Mouse (Mus musculus): Measurements from ENCODE around the gene Dvl2. TPM values are rescaled to one million over a fixed set of nuclear protein-coding genes. Genes with fewer than 3 reads are reported as not detected.
A peak's percentile ranks its signal among the peaks of the same experiment; 100 is the strongest.

Gene Dvl2
- total and polyA plus RNA-seq, 3 experiments: 32.7 to 71.8 (median 49.6) TPM

DNA sequence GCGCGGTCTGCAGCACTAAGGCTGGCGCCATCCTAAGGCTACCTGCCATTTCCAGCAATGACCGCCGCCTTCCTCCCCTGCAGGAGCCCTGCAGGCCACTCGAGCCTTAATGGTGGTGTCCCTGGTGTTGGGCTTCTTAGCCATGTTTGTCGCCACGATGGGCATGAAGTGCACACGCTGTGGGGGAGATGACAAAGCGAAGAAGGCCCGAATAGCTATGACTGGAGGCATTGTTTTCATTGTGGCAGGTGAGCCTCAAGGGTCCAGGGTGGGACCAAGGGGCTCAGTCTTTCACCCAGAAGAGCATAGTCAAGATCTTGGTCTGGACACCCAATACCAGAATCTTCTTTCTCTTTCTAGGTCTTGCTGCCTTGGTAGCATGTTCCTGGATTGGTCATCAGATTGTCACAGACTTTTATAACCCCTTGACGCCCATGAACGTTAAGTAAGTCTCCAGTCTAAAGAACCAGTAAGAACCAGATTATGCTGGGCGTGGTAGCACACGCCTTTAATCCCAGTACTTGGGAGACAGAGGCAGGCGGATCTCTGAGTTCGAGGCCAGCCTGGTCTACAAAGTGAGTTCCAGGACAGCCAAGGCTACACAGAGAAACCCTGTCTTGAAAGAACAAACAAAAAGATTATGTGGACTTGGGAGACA is 33.4 kb upstream of the Dvl2 start:
- Histone ChIP-seq H3K27me3 (ENCODE audit: insufficient read depth, low read length) (peaks cover 21% of the 10 kb centered on the region), H3K9me3 (replicated peaks) (peaks cover 19% of the 10 kb centered on the region), H3K4me1 (ENCODE audit: insufficient read depth, low read depth, low read length) (peaks cover 9% of the 10 kb centered on the region), H3K36me3 (replicated peaks) (peaks cover 45% of the 10 kb centered on the region), H3K4me3 (ENCODE audit: low read depth, low read length) (peak overlapping the region; percentile 46)
- no peak for DNase-seq (ENCODE audit: low spot score)
- TF ChIP-seq TAL1 (conservative IDR thresholded peaks at IDR 0.05; ENCODE audit: low read depth, low read length) (no peak), GATA2 (IDR thresholded peaks at IDR 0.05; ENCODE audit: borderline replicate concordance, low read depth, low read length) (no peak), POLR2AphosphoS5 (IDR thresholded peaks at IDR 0.05; ENCODE audit: insufficient replicate concordance, low read depth, low read length) (no peak), CTCF (IDR thresholded peaks at IDR 0.05; ENCODE audit: low read depth, low read length) (no peak), GATA1 (IDR thresholded peaks at IDR 0.05; ENCODE audit: borderline replicate concordance, low read length) (no peak)
- ATAC-seq (ENCODE audit: extremely low read depth, insufficient number of reproducible peaks, low FRiP score, poor library complexity, severe bottlenecking): no peak

DNA sequence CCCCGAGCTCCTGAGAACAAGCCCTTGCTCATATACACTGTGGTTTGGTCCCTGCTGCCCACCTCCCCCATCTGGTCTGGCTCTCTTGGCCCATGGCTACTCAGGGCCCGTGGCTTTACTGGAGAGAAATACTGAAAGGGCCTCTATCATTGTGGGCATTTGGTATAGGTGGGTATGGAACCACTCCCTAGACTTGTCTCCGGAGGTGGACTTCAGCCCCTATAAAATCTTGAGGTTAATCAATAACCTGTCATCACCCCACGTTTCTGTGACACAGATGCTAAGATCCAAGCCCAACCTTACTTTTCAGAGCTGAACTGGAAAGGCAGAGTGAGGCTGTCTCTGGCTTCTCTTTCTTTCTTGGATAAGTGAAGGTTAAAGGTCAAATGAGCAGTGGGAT is 31.6 kb upstream of the Dvl2 start:
- TF ChIP-seq GATA1 (IDR thresholded peaks at IDR 0.05; ENCODE audit: borderline replicate concordance, low read length) (no peak), CTCF (IDR thresholded peaks at IDR 0.05; ENCODE audit: low read depth, low read length) (no peak), POLR2AphosphoS5 (IDR thresholded peaks at IDR 0.05; ENCODE audit: insufficient replicate concordance, low read depth, low read length) (no peak)
- ATAC-seq (ENCODE audit: extremely low read depth, insufficient number of reproducible peaks, low FRiP score, poor library complexity, severe bottlenecking) (no peak), DNase-seq (ENCODE audit: low spot score) (no peak)
- Histone ChIP-seq H3K36me3 (replicated peaks) (peaks cover 63% of the 10 kb centered on the region), H3K27me3 (ENCODE audit: insufficient read depth, low read length) (peaks cover 15% of the 10 kb centered on the region), H3K4me1 (ENCODE audit: insufficient read depth, low read depth, low read length) (peaks cover 4% of the 10 kb centered on the region; the same call in 1 of the 2 replicates), H3K9me3 (replicated peaks) (peaks cover 19% of the 10 kb centered on the region), H3K4me3 (ENCODE audit: low read depth, low read length) (no peak overlapping the region)

DNA sequence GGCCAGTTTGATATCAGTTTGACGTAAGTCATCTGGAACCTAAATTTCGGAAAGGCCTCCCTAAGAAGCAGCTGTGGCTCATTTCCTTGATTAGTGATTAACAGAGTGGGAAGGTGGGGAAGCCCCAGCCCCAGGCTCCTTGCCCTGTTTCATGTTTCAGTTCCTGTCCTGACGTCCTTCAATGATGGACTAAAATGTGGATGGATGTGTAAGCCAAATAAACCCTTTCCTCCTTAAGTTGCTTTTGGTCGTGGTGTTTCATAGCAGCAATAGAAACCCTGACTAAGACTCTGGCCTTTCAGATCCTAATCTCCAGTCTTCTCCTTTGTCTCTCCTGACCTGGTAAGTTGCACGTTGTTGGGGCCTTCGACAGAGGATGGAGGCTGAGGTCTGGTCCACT is 30.2 kb upstream of the Dvl2 start:
- TF ChIP-seq CTCF (IDR thresholded peaks at IDR 0.05; ENCODE audit: low read depth, low read length) (no peak), POLR2AphosphoS5 (IDR thresholded peaks at IDR 0.05; ENCODE audit: insufficient replicate concordance, low read depth, low read length) (no peak), GATA1 (IDR thresholded peaks at IDR 0.05; ENCODE audit: borderline replicate concordance, low read length) (no peak), TAL1 (conservative IDR thresholded peaks at IDR 0.05; ENCODE audit: low read depth, low read length) (no peak), GATA2 (IDR thresholded peaks at IDR 0.05; ENCODE audit: borderline replicate concordance, low read depth, low read length) (no peak)
- peaks cover 78% of the 10 kb centered on the region for H3K36me3 ChIP-seq (replicated peaks)
- peaks cover 15% of the 10 kb centered on the region for H3K9me3 ChIP-seq (replicated peaks)
- H3K4me3 ChIP-seq (ENCODE audit: low read depth, low read length): no peak overlapping the region
- DNase-seq (ENCODE audit: low spot score) (no peak), ATAC-seq (ENCODE audit: extremely low read depth, insufficient number of reproducible peaks, low FRiP score, poor library complexity, severe bottlenecking) (no peak)
- peaks cover 4% of the 10 kb centered on the region; the same call in 1 of the 2 replicates for H3K4me1 ChIP-seq (ENCODE audit: insufficient read depth, low read depth, low read length)
- H3K27me3 ChIP-seq (ENCODE audit: insufficient read depth, low read length): peaks cover 7% of the 10 kb centered on the region; the same call in 1 of the 2 replicates

DNA sequence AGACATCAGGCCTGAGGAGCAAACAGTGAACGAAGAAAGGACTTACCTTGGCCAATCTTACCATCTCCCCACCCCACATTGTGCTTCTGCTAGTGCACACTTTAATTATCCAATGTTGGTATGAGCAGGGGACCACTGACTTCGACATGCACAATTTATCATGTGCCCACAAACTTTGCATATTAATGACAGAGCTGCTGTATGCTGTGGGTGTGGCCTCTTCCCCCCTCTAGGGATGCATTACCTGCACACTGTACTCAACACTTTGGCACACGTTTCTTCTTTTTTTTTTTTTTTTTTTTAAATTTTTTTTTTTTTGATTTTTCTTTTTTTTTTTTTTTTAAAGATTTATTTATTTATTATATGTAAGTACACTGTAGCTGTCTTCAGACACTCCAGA is 29.6 kb upstream of the Dvl2 start:
- peaks cover 83% of the 10 kb centered on the region for H3K36me3 ChIP-seq (replicated peaks)

DNA sequence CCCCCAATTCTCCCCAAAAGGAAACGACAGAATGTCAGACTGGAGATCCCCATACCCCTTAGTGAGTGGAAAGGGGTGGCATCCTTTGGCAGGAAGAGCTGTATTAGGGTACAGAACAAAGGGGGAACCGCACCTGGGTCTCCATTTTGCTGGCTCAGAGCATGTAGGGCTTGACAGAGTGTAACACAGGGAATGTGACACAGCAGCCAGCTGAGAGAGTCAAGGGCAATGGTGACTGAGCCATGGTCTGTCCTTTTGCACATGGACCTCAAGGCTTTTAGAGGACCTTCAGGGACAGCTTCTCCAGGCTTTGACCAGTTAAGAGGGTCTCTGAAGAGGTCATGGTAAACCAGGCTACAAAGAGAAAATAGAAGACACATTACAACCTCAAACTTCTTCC is 25.5 kb upstream of the Dvl2 start:
- TF ChIP-seq CTCF (IDR thresholded peaks at IDR 0.05; ENCODE audit: low read depth, low read length): no peak
- TF ChIP-seq GATA1 (IDR thresholded peaks at IDR 0.05; ENCODE audit: borderline replicate concordance, low read length): no peak
- TF ChIP-seq GATA2 (IDR thresholded peaks at IDR 0.05; ENCODE audit: borderline replicate concordance, low read depth, low read length): no peak
- no peak for TF ChIP-seq POLR2AphosphoS5 (IDR thresholded peaks at IDR 0.05; ENCODE audit: insufficient replicate concordance, low read depth, low read length)
- TF ChIP-seq TAL1 (conservative IDR thresholded peaks at IDR 0.05; ENCODE audit: low read depth, low read length): no peak
- peaks cover 88% of the 10 kb centered on the region for H3K36me3 ChIP-seq (replicated peaks)

More for the DNA sequence above, 29.6 kb upstream of the Dvl2 start:
- ATAC-seq (ENCODE audit: extremely low read depth, insufficient number of reproducible peaks, low FRiP score, poor library complexity, severe bottlenecking): no peak
- TF ChIP-seq GATA2 (IDR thresholded peaks at IDR 0.05; ENCODE audit: borderline replicate concordance, low read depth, low read length): no peak
- TF ChIP-seq GATA1 (IDR thresholded peaks at IDR 0.05; ENCODE audit: borderline replicate concordance, low read length): no peak
- TF ChIP-seq POLR2AphosphoS5 (IDR thresholded peaks at IDR 0.05; ENCODE audit: insufficient replicate concordance, low read depth, low read length): no peak
- TF ChIP-seq CTCF (IDR thresholded peaks at IDR 0.05; ENCODE audit: low read depth, low read length): no peak
- TF ChIP-seq TAL1 (conservative IDR thresholded peaks at IDR 0.05; ENCODE audit: low read depth, low read length): no peak
- Histone ChIP-seq H3K4me3 (ENCODE audit: low read depth, low read length) (no peak overlapping the region), H3K27me3 (ENCODE audit: insufficient read depth, low read length) (peaks cover 4% of the 10 kb centered on the region; the same call in 1 of the 2 replicates), H3K4me1 (ENCODE audit: insufficient read depth, low read depth, low read length) (peaks cover 4% of the 10 kb centered on the region; the same call in 1 of the 2 replicates), H3K9me3 (replicated peaks) (peaks cover 11% of the 10 kb centered on the region)
- DNase-seq (ENCODE audit: low spot score): no peak

DNA sequence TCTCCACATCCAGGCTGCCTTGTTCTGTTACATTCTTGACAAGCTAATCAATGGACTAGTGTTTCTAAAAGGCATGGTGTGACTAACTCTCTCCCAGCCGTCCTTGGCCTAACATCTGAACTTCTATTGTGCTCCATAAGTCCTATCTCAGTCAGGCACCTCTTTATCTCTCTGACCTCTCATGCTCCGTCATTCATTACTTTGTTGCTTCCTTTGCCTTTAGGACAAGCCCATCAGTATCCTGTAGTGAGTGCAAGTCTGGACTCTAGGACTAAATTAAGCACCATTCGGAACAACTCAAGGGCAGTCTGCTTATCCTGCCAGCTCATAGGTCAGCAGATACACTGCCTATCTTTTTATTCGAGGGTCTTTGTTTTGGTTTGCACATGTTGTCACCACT is 24.1 kb upstream of the Dvl2 start:
- ATAC-seq (ENCODE audit: extremely low read depth, insufficient number of reproducible peaks, low FRiP score, poor library complexity, severe bottlenecking) (no peak), DNase-seq (ENCODE audit: low spot score) (no peak)
- no peak overlapping the region for H3K4me3 ChIP-seq (ENCODE audit: low read depth, low read length)
- H3K4me1 ChIP-seq (ENCODE audit: insufficient read depth, low read depth, low read length): peaks cover 6% of the 10 kb centered on the region
- peaks cover 76% of the 10 kb centered on the region for H3K36me3 ChIP-seq (replicated peaks)
- TF ChIP-seq TAL1 (conservative IDR thresholded peaks at IDR 0.05; ENCODE audit: low read depth, low read length) (no peak), GATA2 (IDR thresholded peaks at IDR 0.05; ENCODE audit: borderline replicate concordance, low read depth, low read length) (no peak), CTCF (IDR thresholded peaks at IDR 0.05; ENCODE audit: low read depth, low read length) (no peak), POLR2AphosphoS5 (IDR thresholded peaks at IDR 0.05; ENCODE audit: insufficient replicate concordance, low read depth, low read length) (no peak), GATA1 (IDR thresholded peaks at IDR 0.05; ENCODE audit: borderline replicate concordance, low read length) (no peak)
- H3K9me3 ChIP-seq (replicated peaks): no peaks in the 10 kb centered on the region
- H3K27me3 ChIP-seq (ENCODE audit: insufficient read depth, low read length): no peaks in the 10 kb centered on the region

More for the DNA sequence above, 25.5 kb upstream of the Dvl2 start:
- peaks cover 6% of the 10 kb centered on the region for H3K4me1 ChIP-seq (ENCODE audit: insufficient read depth, low read depth, low read length)
- ATAC-seq (ENCODE audit: extremely low read depth, insufficient number of reproducible peaks, low FRiP score, poor library complexity, severe bottlenecking): no peak
- no peaks in the 10 kb centered on the region for H3K9me3 ChIP-seq (replicated peaks)
- DNase-seq (ENCODE audit: low spot score): no peak
- H3K4me3 ChIP-seq (ENCODE audit: low read depth, low read length): no peak overlapping the region
- H3K27me3 ChIP-seq (ENCODE audit: insufficient read depth, low read length): no peaks in the 10 kb centered on the region

Data from G1E (cell line).